Mouse (Mus musculus) stomach, postnatal 0 days (tissue): ENCODE results near the gene Nars2. TPM values are rescaled to one million over a fixed set of nuclear protein-coding genes. Genes with fewer than 3 reads are reported as not detected.

Source experiments
- ATAC-seq: fragments of 200-750 bp; cut with Nextera tagmentation; 2 replicates; pipeline ENCODE4 v1.8.0; 2017; ENCODE audit not compliant: low FRiP score, low TSS enrichment
- DNase-seq: peaks from one replicate; pipeline ENCODE4 v3.0.0-alpha.2; 2016; ENCODE audit warnings: low spot score
- H3K27ac ChIP-seq: fragments of 300-500 bp; sonication (generic); replicated peaks from 2 replicates; pipeline ENCODE4 v1.5.1; 2014; ENCODE audit warnings: mild to moderate bottlenecking, control low read depth
- H3K27me3 ChIP-seq: fragments of 300-500 bp; sonication (generic); 2 replicates; pipeline ENCODE4 v1.6.1; 2014; ENCODE audit warnings: low read length; ENCODE audit not compliant: control insufficient read depth, insufficient read depth
- H3K36me3 ChIP-seq: fragments of 300-500 bp; sonication (generic); 2 replicates; pipeline ENCODE4 v1.6.1; 2014; ENCODE audit warnings: low read length, mixed read lengths; ENCODE audit not compliant: control insufficient read depth, insufficient read depth
- H3K4me1 ChIP-seq: fragments of 300-500 bp; sonication (generic); replicated peaks from 2 replicates; pipeline ENCODE4 v1.6.1; 2014; ENCODE audit warnings: antibody characterized with exemption; ENCODE audit not compliant: control insufficient read depth, insufficient read depth
- H3K4me2 ChIP-seq: fragments of 300-500 bp; sonication (generic); replicated peaks from 2 replicates; pipeline ENCODE4 v1.6.1; 2014; ENCODE audit warnings: low read depth, mild to moderate bottlenecking, control low read depth, moderate library complexity
- H3K4me3 ChIP-seq: fragments of 300-500 bp; sonication (generic); 2 replicates; pipeline ENCODE4 v1.5.1; 2014; ENCODE audit warnings: low read depth, low read length, control low read depth
- H3K9ac ChIP-seq: fragments of 300-500 bp; sonication (generic); 2 replicates; pipeline ENCODE4 v1.6.1; 2014; ENCODE audit warnings: mild to moderate bottlenecking, low read length, control low read depth, mixed read lengths
- H3K9me3 ChIP-seq: fragments of 300-500 bp; sonication (generic); 2 replicates; pipeline ENCODE4 v1.6.1; 2016; ENCODE audit warnings: low read length; ENCODE audit not compliant: control insufficient read depth
- CTCF ChIP-seq: IDR thresholded peaks from 2 replicates; pipeline ENCODE4 v1.5.1; 2016; ENCODE audit warnings: antibody characterized with exemption, low read depth, mild to moderate bottlenecking, moderate library complexity
- EP300 ChIP-seq: optimal IDR thresholded peaks from 2 replicates; pipeline ENCODE3; 2016; ENCODE audit warnings: antibody characterized with exemption
- WGBS: fragments of 180-500 bp; shearing (Covaris S2); extraction: QIAGEN DNeasy Blood & Tissue Kit; methylation state at CpG from one replicate; pipeline ENCODE4 v1.1.7; 2014; 5-methylcytosine and 5-hydroxymethylcytosine counted together
- polyA plus RNA-seq: library from polyadenylated mRNA; unstranded; fragments of >200 nt; fragmentation: Nextera tagmentation; extraction: Ambion mirVana; gene quantifications from 2 replicates; pipeline ENCODE4 v1.2.1, GENCODE M21; 2015

Nars2 gene
- polyA plus RNA-seq, 1 experiment from 2014 or later: 14.5 TPM

GRCm38 (mm10) chr7:96905422-96905821 lies 45.9 kb upstream of the Nars2 start:
- Histone ChIP-seq H3K9ac (no peak overlapping the region), H3K36me3 (no peaks in the 10 kb centered on the region), H3K27me3 (no peaks in the 10 kb centered on the region), H3K27ac (no peak overlapping the region), H3K4me3 (no peak overlapping the region), H3K4me2 (no peak overlapping the region), H3K9me3 (no peaks in the 10 kb centered on the region), H3K4me1 (no peaks in the 10 kb centered on the region)
- DNase-seq: no peak
- no peak for ATAC-seq
- WGBS: 88% methylated on average over 3 of the region's 3 CpGs
- TF ChIP-seq EP300: no peak
- TF ChIP-seq CTCF: no peak

GRCm38 (mm10) chr7:96906216-96906615 lies 45.1 kb upstream of the Nars2 start:
- H3K4me2 ChIP-seq: no peak overlapping the region
- WGBS: 91% methylated on average over 20 of the region's 20 CpGs
- no peaks in the 10 kb centered on the region for H3K36me3 ChIP-seq
- no peak overlapping the region for H3K27ac ChIP-seq
- no peaks in the 10 kb centered on the region for H3K4me1 ChIP-seq
- H3K4me3 ChIP-seq: no peak overlapping the region
- peak; percentile 39; the same call in 1 of the 2 replicates for ATAC-seq
- H3K27me3 ChIP-seq: no peaks in the 10 kb centered on the region
- TF ChIP-seq CTCF (no peak), EP300 (no peak)
- DNase-seq: no peak
- no peak overlapping the region for H3K9ac ChIP-seq
- H3K9me3 ChIP-seq: no peaks in the 10 kb centered on the region

GRCm38 (mm10) chr7:96907971-96908680 lies 43.2 kb upstream of the Nars2 start:
- no peaks in the 10 kb centered on the region for H3K4me1 ChIP-seq
- no peaks in the 10 kb centered on the region for H3K27me3 ChIP-seq
- H3K4me3 ChIP-seq: no peak overlapping the region
- no peak overlapping the region for H3K9ac ChIP-seq
- no peak for TF ChIP-seq EP300
- TF ChIP-seq CTCF: no peak
- 83% methylated on average over 16 of the region's 16 CpGs for WGBS
- DNase-seq (no peak), ATAC-seq (no peak)
- no peak overlapping the region for H3K27ac ChIP-seq
- no peaks in the 10 kb centered on the region for H3K9me3 ChIP-seq
- H3K4me2 ChIP-seq: no peak overlapping the region
- no peaks in the 10 kb centered on the region for H3K36me3 ChIP-seq

- no peak for TF ChIP-seq EP300
- H3K4me1 ChIP-seq: no peaks in the 10 kb centered on the region
- no peak overlapping the region for H3K4me2 ChIP-seq
- WGBS: 80% methylated on average over 5 of the region's 5 CpGs
- no peaks in the 10 kb centered on the region for H3K9me3 ChIP-seq
- H3K27ac ChIP-seq: no peak overlapping the region
- no peak overlapping the region for H3K4me3 ChIP-seq
- DNase-seq: no peak
- no peaks in the 10 kb centered on the region for H3K27me3 ChIP-seq
- no peaks in the 10 kb centered on the region for H3K36me3 ChIP-seq
- no peak for ATAC-seq
- H3K9ac ChIP-seq: no peak overlapping the region
Measured at GRCm38 (mm10) chr7:96909856-96910255, 41.4 kb upstream of the Nars2 start.

- Histone ChIP-seq H3K4me3 (no peak overlapping the region), H3K4me2 (no peak overlapping the region), H3K4me1 (no peaks in the 10 kb centered on the region), H3K9me3 (no peaks in the 10 kb centered on the region), H3K27me3 (no peaks in the 10 kb centered on the region), H3K27ac (no peak overlapping the region), H3K36me3 (no peaks in the 10 kb centered on the region), H3K9ac (no peak overlapping the region)
- 69% methylated on average over 12 of the region's 12 CpGs for WGBS
- TF ChIP-seq EP300 (no peak), CTCF (no peak)
- ATAC-seq (no peak), DNase-seq (no peak)
Measured at GRCm38 (mm10) chr7:96910310-96910960, 40.9 kb upstream of the Nars2 start.

- DNase-seq (peak; percentile 86), ATAC-seq (no peak; the same call in 1 of the 2 replicates)
- Histone ChIP-seq H3K9me3 (no peaks in the 10 kb centered on the region), H3K4me3 (no peak overlapping the region), H3K4me1 (no peaks in the 10 kb centered on the region), H3K4me2 (no peak overlapping the region), H3K27me3 (no peaks in the 10 kb centered on the region), H3K9ac (no peak overlapping the region), H3K36me3 (no peaks in the 10 kb centered on the region), H3K27ac (no peak overlapping the region)
- TF ChIP-seq EP300: no peak
- peak; percentile 97 for TF ChIP-seq CTCF
- 3% methylated on average over 6 of the region's 6 CpGs for WGBS
Measured at GRCm38 (mm10) chr7:96914031-96914430, 37.3 kb upstream of the Nars2 start.
